Mouse (Mus musculus) CD8-positive naive resting alpha-beta T cell, adult 2 months (primary cell): ENCODE measurements around the gene Tpcn1.

Experiments used
- DNase-seq, 2 experiments: peaks; one replicate each; pipeline ENCODE4 v3.0.0; 2022; ENCODE audit warnings: low read depth in 2 of 2, low spot score in 2 of 2

The Tpcn1 gene

DNA sequence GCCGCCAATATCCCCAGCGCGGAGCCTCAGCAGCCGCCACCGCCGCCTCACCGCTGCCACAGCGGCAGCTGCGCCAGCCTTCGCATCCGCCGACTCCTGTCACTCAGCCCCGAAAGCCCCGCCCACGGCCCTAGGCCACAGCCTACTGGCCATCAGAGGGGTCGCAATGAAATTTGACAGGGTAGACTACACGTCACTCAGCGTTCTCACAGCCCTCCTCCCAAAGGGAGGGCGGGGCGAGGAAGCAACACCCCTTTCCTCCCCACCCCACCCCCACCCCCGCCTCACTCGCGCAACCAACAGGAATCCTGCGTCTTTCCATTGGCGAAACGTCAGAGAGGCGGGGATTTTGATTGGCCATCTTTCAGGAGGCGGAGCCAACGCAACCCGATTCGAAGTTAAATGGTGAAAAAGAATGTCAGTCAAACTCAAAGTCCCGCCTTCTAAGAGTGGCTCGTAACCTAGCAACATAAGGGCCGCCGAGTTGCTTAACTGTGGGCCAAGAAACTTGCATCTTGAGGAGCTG is at the start of gene Tpcn1, which contains the start of gene Iqcd:
Tpcn1 (minus strand) TSS at position 105 of the 526 bp plus-strand sequence.
Iqcd (plus strand) TSS at position 448 of the 526 bp plus-strand sequence.
- DNase-seq = peak; percentile 98

DNA sequence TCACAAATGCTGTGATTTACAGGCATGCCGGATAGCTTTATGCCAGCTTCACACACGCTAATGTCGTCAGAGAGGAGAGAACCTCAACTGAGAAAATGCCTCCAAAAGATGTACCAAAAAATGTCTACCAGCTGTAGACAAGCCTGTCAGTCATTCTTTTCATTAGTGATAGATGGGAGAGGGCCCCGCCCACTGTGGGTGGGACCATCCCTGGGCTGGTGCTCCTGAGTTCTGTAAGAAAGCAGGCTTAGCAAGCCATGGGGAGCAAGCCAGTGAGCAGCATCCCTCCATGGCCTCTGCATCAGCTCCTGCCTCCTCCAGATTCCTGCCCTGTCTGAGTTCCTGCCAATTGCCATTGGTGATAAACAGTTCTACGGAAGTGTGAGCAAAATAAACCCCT is 47.2 kb upstream of the Tpcn1 start:
- DNase-seq = no peak

DNA sequence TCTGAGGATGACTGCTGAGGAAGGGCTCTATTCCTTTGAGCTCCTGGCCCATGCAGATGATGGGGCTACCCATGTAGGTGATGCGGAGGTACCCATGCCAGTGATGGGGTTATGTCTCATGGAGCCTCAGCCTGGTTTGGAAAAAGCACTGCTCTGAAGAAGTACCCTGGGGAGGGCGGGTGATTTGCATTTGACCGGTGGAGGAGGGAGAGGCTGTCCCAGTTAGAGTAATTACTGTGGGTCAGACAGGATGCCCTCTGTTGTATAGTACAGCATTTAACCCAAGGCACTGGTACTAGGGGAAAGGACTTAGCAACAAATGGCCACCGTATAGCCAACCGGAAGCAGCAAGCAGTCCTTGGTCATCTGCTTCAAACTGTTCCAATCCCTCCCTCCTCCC is 46.4 kb upstream of the Tpcn1 start:
- DNase-seq = no peak

DNA sequence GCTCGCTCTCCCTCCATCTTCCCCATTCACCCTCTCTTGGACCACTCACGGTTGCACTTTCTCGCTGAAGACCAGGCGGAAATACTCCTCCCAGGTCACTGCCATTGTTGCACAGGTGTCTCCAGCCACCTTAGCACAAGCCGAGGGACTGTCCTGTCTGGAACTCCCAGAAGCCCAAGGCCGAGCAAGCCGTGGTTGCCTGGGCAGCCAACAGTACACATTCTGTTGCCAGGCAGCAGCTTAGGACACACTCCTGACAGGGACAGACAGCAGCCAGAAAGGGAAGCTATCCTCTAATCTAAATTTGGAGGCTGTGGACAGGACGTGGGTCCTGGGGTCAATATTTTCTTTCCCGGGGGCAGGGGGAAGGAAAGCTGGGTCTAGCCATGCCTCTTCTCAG is 45.7 kb upstream of the Tpcn1 start, which contains the start of gene Cfap73:
Cfap73 (minus strand) TSS at position 105 of the 400 bp plus-strand sequence.
- DNase-seq = no peak

DNA sequence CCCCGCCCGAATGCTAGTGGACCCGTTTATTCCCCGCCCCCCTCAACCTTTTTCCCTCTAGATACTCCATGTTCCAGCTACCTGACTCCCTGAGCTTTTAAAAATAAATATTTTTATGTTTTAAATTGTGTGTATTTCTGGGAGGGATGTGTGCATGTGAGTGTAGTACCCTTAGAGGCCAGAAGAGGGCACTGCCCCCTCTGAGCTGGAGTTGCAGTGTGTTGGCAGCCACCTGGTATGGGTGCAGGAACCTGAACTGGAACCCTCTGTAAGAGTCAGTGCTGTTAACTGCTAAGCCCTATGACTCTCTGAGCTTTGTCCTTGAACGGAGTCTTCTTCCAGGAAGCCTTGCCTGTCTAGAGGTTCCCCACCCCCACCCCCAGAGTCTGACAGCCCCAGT is 43.4 kb upstream of the Tpcn1 start:
- no peak for DNase-seq

DNA sequence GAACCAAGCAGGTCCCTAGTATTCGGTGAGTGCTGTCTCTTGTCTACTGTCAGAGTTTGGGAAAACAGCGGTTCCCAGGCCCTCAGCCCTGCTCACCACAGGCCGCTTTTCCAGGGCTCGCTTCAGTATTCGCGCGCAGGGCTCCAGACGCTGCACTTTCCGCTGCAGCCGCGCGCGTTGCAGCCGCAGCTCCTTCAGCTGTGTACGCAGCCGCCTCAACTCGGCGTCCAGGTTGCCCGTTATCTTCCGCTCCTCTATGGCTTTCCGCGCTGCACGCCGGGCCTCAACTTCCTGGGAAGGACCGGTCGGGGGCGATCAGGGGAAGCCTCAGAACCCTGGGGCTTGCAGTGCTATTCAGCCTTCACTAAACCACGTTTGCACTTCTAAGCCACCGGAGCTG is 42.7 kb upstream of the Tpcn1 start:
- no peak for DNase-seq

DNA sequence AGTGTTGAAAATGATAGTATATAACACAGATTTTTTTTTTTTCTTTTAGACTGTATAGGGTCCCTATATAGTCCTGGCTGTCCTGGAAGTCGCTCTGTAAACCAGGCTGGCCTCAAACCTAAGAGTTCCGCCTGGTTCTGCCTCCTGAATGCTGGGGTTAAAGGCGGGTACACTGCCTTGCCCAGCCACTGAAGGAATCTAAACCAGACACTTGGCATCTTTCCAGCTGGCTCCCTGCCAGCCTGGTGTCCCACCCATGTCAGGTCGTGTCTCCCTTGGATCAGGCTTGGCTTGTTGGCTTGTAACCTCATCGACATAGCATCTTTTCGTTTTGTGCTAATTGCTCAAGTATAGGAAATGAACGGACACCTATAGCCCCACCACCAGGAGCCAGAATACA is 40.2 kb upstream of the Tpcn1 start:
- DNase-seq = no peak

DNA sequence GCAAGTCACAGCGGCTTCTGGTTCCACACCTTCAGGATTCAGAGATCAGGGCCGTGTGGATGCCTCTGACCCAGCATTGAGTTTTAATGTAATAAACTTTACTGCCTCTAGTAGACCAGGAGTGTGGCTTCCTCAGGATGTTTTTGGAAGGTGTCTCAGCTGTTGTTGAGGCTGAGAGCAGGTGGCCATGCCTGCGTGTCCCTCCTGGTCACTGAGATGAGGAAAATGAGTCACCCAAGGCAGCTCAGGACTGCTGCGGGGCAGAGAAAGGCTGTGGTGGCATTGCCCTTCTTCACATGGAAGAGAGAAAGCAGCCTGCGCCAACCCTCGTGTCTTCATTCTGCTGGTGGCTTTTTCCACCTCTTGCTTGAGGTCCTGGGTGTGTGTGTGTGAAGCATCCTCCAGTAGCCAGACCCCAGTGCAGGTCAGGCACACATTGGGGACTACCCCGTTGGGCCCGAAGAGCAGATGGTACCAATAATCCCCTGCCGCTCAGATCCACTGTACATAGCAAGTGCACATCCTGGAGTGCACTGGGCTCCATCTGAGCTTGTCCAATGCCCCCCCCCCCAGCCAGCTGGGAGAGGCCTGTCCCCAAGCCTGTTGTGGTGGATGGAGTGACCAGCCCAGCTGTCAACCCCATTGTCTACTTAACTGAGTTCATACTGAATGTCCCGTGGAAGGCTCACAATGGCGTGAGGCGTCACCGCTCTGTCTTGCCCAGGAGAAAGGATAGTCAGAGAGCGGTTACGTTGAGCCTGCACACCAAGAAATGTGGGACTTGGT is 39.2 kb upstream of the Tpcn1 start:
- DNase-seq = no peak

DNA sequence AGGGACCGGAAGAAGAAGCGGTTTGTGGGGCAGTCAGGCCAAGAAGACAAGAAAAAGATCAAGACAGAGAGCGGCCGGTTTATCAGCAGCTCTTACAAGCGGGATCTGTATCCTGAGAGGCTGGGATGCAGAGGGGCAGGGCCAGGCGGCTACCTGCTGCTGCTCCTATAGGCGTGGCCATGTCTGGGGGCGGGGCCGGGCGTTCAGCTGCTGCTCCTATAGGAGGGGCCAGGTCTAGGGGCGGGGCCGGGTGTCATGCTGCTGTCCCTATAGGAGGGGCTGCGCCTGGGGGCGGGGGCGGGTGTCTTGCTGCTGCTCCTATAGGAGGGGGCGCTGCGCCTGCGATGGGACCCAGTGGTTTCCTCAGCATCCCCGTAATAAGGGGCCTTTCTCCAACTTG is 37.9 kb upstream of the Tpcn1 start:
- DNase-seq = no peak

DNA sequence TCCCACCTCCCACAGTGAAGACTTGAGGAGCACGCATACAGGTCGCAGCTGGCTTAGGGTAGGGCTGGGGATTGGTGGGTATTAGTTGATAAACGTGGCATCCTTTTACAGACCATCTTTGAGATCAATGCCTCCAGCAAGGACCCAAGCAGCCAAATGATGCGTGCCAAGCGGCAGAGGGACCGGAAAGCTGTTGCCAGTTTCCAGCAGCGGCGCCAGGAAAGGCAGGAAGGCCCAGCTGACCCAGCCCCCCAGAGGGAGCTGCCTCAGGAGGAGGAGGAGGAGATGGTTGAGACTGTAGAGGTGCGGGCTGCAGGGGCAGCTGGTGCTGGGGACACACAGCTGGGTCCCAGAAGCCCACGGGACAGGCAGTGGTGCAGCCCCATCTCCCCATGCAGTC is 36.0 kb upstream of the Tpcn1 start:
- no peak for DNase-seq

DNA sequence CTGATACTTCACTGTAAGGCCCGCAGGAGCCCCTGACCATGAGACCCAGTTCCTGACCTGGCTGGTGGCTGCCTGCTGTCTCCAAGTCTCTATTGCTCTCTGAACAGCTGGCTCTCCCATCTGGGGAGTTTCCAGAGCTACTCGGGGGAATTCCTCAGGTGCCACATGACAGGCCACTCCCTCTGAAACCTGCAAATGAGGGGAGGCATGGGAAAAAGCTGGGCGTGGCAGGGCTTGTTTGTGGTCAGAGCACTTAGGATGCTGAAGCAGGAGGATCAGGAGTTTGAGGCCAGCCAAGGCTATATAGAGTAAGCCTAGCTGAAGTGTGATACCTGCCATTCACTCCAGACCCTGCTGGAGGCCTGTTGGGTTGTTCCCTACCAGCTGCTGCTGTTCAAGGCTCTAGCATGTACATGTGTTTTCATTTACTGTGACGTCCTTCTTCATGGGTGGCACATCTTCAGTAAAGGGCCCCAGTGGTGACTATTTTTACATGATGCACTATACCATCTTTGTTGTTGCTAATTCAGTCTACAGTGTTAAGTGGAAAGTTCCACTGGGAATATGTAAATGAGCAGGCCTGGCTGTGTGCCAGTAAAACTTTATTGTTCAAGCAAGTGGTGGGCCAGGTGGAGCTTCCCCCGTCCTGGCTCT is 33.9 kb upstream of the Tpcn1 start:
- no peak for DNase-seq

DNA sequence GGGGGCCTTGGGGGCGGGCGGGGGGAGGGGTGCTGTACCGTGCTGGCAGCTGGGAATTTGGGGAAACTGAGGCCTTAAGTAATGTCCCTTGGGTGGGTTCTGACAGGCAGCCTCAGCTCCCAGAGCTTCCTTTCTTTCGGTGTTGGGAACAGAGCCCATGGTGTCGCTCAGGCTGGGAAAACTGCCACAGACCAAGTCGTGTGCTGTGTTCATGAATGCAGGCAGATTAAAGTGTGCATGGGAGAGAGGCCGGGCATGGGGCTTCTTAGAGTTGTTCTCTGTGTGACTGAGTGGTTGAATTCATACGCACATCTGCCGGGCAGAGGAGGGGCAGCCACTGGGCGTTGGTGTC is 33.3 kb upstream of the Tpcn1 start:
- DNase-seq = no peak

DNA sequence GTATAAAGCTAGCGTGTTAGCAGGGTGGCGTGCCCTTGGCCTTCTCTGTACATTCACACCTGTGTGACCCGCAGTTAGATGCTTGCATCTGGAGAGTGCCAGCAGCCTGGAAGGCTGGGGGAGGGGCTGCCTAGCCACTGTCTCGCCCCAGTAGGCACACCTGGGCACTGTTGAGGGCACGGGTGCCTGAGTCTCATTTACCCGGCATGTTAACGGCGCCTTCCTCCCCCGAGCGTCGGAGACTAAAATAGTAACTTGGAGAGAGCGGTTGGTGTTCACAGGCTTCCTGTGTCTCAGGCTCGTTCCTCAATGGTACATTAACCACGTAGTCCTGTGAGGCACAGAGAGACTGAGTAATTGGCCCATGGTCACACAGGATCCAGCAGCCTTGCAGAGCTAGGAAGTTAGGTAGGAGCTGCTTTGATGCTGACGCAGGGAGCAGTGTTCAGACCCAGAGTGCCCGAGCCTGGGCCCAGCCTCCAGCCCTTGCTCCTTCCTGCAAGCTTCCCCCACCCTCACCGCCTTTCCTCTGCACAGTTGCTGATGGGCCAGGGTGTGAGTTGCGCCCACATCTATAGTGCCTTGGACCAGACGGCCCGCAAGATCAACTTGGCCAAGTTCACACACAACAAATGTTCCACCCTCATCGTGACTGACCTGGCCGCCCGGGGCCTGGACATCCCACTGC is 32.7 kb upstream of the Tpcn1 start:
- DNase-seq = no peak

DNA sequence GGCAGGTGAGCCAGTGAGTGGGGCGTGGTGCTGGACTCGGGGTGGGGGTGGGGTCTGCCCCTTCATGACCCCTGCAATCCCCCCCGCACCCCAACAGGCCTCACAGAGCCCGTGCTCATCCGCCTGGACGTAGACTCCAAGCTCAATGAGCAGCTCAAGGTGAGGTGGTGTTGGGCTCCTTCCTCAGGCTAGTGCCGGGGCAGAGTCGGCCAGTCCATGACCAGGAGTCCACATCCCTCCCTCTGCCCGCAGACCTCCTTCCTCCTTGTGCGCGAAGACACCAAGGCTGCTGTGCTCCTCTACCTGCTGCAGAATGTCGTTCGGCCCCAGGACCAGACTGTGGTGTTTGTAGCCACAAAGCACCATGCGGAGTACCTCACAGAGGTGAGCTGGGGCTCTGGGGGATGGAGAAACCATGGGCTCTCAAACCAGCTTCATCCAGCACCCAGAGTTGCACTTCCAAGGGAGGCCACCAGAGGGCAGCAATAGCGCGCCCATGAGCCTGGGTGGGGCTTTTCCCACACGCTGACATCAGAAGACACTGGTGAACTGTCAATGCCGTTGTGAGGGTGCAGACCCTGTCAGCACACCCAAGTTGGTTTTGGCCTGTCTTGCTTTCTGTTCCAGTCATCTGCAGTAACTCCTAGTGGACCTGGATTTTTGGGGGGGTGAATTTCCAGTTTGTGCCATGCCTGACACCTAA is 32.1 kb upstream of the Tpcn1 start:
- peak; percentile 92 to 95 for DNase-seq

DNA sequence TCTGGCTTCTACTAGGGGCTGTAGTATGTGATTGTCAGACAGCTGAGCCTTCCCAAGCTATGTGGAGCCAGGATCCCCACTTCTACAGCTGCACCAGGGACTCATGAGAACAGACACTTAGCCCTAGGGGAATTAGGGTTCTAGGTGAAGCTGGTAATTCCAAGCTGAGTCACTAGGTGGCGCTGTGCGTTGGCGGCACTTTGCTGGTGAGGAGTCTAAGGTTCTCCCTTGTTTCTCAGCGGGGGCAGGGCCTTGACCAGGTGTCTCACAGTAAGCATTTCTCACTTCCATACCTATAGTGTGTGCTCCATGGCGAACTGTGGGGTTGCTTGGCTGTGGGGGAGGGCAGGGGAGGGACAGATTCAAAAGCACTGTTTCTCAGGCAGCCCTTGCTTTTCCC is 30.7 kb upstream of the Tpcn1 start:
- peak; percentile 70 to 76 for DNase-seq

DNA sequence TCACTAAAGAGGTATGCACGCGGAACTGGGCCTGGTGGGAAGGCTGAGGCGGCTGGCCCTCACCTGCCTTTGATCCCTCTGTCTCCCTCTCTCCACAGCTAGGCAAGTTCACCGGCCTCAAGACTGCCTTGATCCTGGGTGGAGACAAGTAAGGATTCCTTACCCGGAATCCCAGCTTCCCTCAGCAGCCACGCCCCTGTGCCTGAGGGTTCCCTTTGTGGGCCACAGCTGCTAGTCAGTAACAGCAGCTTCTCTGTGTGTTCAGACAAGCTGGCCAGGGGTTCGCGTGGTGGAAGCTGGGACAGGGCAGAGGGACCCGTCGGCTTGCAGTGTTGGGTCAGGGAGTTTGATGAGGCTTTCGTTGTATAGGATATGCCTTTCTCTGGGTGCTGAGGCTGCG is 30.3 kb upstream of the Tpcn1 start:
- DNase-seq = no peak

DNA sequence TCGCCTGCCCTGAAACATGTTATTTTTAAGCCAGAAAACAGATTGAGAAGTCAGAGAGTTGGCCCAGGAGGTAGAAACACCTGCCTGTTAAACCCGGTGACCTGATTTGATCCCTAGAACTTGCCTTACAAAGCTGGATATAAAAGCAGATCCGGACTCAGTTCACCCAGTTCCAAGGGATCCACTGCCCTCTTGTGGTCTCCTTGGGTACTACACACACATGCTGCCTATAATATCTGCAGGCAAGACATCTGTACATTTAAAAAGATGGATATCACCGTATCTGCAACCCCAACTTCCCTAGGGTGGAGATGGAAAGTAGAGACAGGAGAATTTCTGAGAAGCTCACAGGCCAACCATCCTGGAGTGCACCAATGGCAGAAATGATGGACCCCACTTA is 27.4 kb upstream of the Tpcn1 start:
- DNase-seq = peak; percentile 53 to 71

DNA sequence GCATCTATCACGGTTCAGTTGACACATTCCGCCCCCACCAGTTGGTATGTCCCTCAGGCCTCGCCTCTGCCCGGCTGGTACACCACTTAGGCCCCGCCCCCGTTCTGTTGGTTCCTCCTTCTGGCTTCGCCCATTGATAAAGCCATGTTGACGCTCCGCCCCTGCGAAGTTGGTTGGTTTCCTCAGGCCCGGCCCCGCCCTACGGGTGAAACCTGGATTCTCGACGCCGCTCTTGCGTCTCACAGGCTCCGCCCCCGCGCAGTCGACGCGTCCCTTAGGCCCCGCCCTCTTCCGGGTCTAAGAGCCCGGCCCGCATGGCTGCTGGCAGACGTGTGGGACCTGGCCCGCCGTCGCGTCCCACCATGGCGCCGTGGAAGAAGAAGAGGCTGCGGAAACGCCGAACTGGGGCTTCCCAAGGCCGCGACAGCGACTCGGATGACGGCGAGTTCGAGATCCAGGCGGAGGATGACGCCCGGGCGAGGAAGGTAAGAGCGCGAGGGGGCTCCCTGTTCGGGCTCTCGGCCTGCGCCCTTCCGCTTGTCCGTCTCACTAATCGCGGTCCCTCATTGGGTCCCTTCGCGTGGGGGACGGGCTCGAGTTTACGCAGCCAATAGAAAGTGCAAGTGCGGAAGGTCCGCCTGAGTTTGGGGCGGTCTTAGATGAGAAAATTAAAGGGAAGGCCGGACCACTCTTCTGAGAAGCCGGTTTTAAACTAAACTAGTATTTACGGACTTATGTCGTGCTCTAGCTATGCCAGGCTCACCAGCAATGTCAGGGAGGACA is 24.5 kb upstream of the Tpcn1 start:
- peak; percentile 100 for DNase-seq

DNA sequence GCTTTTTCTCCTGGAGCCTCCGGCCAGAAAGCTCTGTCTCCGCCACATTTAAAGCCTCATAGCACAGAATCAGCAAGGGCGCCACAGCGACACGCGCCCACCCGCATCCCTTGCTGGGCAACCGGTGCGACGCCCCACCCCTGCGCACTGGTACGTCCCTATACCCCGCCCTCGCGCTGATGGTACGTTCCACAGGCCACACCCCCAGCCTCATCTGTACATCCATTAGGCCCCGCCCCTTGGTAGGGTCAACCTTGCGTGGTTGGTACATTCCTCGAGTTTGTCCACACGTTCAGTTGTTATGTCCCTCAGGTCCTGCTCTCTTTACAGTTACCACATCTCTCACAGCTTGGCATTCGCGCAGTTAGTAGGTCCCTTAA is 24.0 kb upstream of the Tpcn1 start, which contains the start of the genes Rita1 and Ddx54:
Rita1 (minus strand) TSS at position 148 of the 380 bp plus-strand sequence.
Ddx54 (plus strand) TSS at position 298 of the 380 bp plus-strand sequence.
- peak; percentile 95 to 98 for DNase-seq

DNA sequence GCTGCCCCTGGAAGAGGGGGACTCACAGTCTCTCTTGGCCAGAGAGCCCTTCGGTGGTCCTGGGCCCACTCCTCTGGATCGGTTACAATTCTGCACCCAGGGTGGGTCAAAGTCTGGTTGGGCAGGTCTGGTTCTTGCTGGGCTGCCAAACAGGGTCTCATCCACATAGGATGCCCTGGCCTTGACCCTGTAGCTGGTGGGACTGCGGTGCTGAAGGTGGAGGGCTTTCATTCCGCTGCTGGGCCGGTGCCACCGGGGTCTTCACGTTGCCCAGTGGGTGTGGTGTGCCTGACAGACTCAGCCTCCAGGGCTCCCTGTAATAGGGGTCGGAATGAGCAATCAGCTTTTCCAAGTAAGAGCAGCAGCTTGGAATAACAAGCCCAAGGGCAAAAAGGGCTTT is 22.9 kb upstream of the Tpcn1 start:
- no peak for DNase-seq
